Mouse (Mus musculus): ENCODE measurements around the gene Rbbp6. TPM values are rescaled to one million over a fixed set of nuclear protein-coding genes. Genes with fewer than 3 reads are reported as not detected.

Gene Rbbp6
- total RNA-seq, 2 experiments from 2014 or later: 23.4 to 24.5 TPM

DNA sequence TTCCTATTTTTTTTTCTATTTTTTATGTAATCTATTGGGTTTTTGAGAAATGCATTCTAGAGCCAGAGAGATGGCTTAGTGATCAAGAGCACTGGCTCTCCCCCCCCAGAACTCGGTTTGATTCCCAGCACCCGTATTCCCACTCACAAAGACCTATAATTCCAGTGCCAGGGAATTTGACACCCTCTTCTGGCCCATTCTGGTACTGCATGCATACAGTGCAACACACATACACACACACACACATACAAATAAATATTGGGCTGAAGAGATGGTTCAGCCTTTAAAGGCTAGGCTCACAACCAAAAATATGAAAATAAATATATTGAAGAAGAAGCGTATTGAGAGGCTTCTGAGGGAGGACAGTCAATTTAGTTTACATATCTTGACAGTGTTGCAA, 79.7 kb downstream of the Rbbp6 start:
- DNase-seq (ENCODE audit: low spot score): no peak

- no peak for DNase-seq (ENCODE audit: low spot score)
These were observed 81.1 kb downstream of the Rbbp6 start for GRCm38 (mm10) chr7:123046473-123047091.

Other genes starting within 250 kb of the Rbbp6 start
- gene Tnrc6a, start 158.2 kb downstream of the Rbbp6 start, total RNA-seq (2021): 10 to 100 TPM; 20.7 to 22.3 TPM
- not detected for gene Slc5a11, start 249.1 kb downstream of the Rbbp6 start, total RNA-seq (2021)

Measured in gastrocnemius, adult 18-20 months (tissue).